Mouse (Mus musculus) small intestine, adult 2 months (tissue): Measurements from ENCODE around the gene Tbcel.

Source experiments
- CTCF ChIP-seq: fragments of 200-500 bp; IDR thresholded peaks from 2 replicates; pipeline ENCODE4 v1.5.1; 2012; ENCODE audit warnings: low read depth, mild to moderate bottlenecking, control low read depth, inconsistent platforms, low read length, moderate library complexity, mixed read lengths; ENCODE audit not compliant: insufficient replicate concordance, insufficient read length; ENCODE audit errors: extremely low read depth
- POLR2A ChIP-seq: fragments of 200-500 bp; IDR thresholded peaks from 2 replicates; pipeline ENCODE4 v1.6.1; 2012; ENCODE audit warnings: low read depth, mild to moderate bottlenecking, control low read depth, inconsistent platforms, low read length, moderate library complexity

GRCm38 (mm10) chr9:42471921-42472747 lies 35.5 kb downstream of the Tbcel start:
- no peak for TF ChIP-seq CTCF
- no peak for TF ChIP-seq POLR2A
